Mouse (Mus musculus) heart, embryonic 14.5 days (tissue): Measurements from ENCODE around the gene Ddx19a. TPM values are rescaled to one million over a fixed set of nuclear protein-coding genes. Genes with fewer than 3 reads are reported as not detected.
"Not testable (repeated sequence)": the region's sequence is repeated elsewhere in the genome, so short reads cannot be mapped to it uniquely, and the experiment has no call there.

Source experiments
- ATAC-seq: fragments of 200-750 bp; cut with Nextera tagmentation; 2 replicates; pipeline ENCODE4 v1.8.0; 2017; ENCODE audit warnings: low read depth, moderate TSS enrichment; ENCODE audit not compliant: insufficient number of reproducible peaks, insufficient read depth, low FRiP score
- H3K27ac ChIP-seq, 2 experiments: fragments of 200-500 bp in 1 of 2; fragments of 300-500 bp in 1 of 2; sonication (generic) in 1 of 2; replicated peaks in 1 of 2; 2 replicates each; pipeline ENCODE4 v1.5.1; 2012 to 2014; ENCODE audit warnings: low read depth in 2 of 2, low read length in 2 of 2, control low read depth in 1 of 2, mild to moderate bottlenecking in 1 of 2, mixed read lengths in 1 of 2; ENCODE audit not compliant: control insufficient read depth in 1 of 2, insufficient read depth in 1 of 2
- H3K27me3 ChIP-seq: fragments of 300-500 bp; sonication (generic); 2 replicates; pipeline ENCODE4 v1.6.1; 2014; ENCODE audit warnings: mild to moderate bottlenecking, low read length, control low read depth; ENCODE audit not compliant: control insufficient read depth, insufficient read depth
- H3K36me3 ChIP-seq: fragments of 300-500 bp; sonication (generic); 2 replicates; pipeline ENCODE4 v1.6.1; 2014; ENCODE audit warnings: mild to moderate bottlenecking, control low read depth, low read length, mixed read lengths; ENCODE audit not compliant: control insufficient read depth, insufficient read depth
- H3K4me1 ChIP-seq, 2 experiments: fragments of 200-500 bp in 1 of 2; fragments of 300-500 bp in 1 of 2; sonication (generic) in 1 of 2; 2 replicates each; pipeline ENCODE4 v1.6.1; 2012 to 2014; ENCODE audit warnings: low read length in 2 of 2, control low read depth in 1 of 2, mixed read lengths in 1 of 2; ENCODE audit not compliant: control insufficient read depth in 2 of 2, insufficient read depth in 2 of 2
- H3K4me2 ChIP-seq: fragments of 300-500 bp; sonication (generic); 2 replicates; pipeline ENCODE4 v1.6.1; 2014; ENCODE audit warnings: mild to moderate bottlenecking, low read length
- H3K4me3 ChIP-seq, 2 experiments: fragments of 200-500 bp in 1 of 2; fragments of 300-500 bp in 1 of 2; sonication (generic) in 1 of 2; 2 replicates each; pipeline ENCODE4 v1.5.1; 2012 to 2014; ENCODE audit warnings: low read length in 2 of 2, mild to moderate bottlenecking in 2 of 2, control low read depth in 1 of 2, low read depth in 1 of 2, moderate library complexity in 1 of 2; ENCODE audit not compliant: control insufficient read depth in 1 of 2, insufficient read depth in 1 of 2
- H3K9ac ChIP-seq: fragments of 300-500 bp; sonication (generic); 2 replicates; pipeline ENCODE4 v1.6.1; 2014; ENCODE audit warnings: mild to moderate bottlenecking, low read length
- H3K9me3 ChIP-seq: fragments of 300-500 bp; sonication (generic); 2 replicates; pipeline ENCODE4 v1.6.1; 2016; ENCODE audit warnings: low read length, control low read depth; ENCODE audit not compliant: control insufficient read depth
- WGBS: fragments of 180-500 bp; shearing (Covaris S2); extraction: QIAGEN DNeasy Blood & Tissue Kit; methylation state at CpG from one replicate; pipeline ENCODE4 v1.1.7; 2014; 5-methylcytosine and 5-hydroxymethylcytosine counted together
- polyA plus RNA-seq: library from polyadenylated mRNA; unstranded; fragments of >200 nt; fragmentation: Nextera tagmentation; extraction: Ambion mirVana; gene quantifications from 2 replicates; pipeline ENCODE4 v1.2.1, GENCODE M21; 2014

Gene Ddx19a
- polyA plus RNA-seq, 1 experiment from 2014 or later = 13.8 TPM

- Histone ChIP-seq H3K36me3 (peaks cover 4% of the 10 kb centered on the region; the same call in 1 of the 2 replicates), H3K4me1 (peaks cover 3 to 16% of the 10 kb centered on the region in 2 experiments), H3K9ac (no peak within 1 kb of the TSS), H3K27ac (no peak within 1 kb of the TSS), H3K9me3 (no peaks in the 10 kb centered on the region), H3K27me3 (no peaks in the 10 kb centered on the region), H3K4me2 (no peak within 1 kb of the TSS), H3K4me3 (no peak within 1 kb of the TSS)
- no peak for ATAC-seq
- 95% methylated on average over 19 of the region's 19 CpGs for WGBS
These were observed 34.0 kb upstream of the Ddx19a start, which contains the start of gene Ddx19b for GRCm38 (mm10) chr8:111031572-111031971. TSS of gene Ddx19b (minus strand) at chr8:111031751.

DNA sequence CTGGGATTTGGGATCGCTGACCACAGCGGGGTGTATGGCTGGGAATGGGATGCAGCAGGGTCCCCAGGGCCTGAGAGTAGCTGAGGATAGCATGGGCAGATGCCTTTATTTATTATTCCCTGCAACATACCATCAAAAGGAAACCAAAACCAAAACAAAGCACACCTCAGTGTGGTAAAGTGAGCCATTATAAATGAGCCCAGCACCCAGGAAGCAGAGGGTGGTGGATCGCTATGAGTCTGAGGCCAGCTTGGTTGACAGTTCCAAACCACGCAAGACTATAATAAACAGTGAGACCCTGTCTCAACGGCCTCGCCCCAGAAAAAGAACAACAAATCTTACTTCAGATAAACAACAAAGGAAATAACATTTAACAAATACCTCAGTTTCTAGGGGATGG lies 32.4 kb upstream of the Ddx19a start:
- H3K4me3 ChIP-seq = no peak overlapping the region
- no peak overlapping the region for H3K4me2 ChIP-seq
- no peak overlapping the region for H3K27ac ChIP-seq
- no peak overlapping the region for H3K9ac ChIP-seq
- peaks cover 3 to 12% of the 10 kb centered on the region in 2 experiments for H3K4me1 ChIP-seq
- no peaks in the 10 kb centered on the region for H3K27me3 ChIP-seq
- no peaks in the 10 kb centered on the region for H3K36me3 ChIP-seq
- ATAC-seq = no peak
- WGBS = 76% methylated on average over 6 of the region's 6 CpGs
- no peaks in the 10 kb centered on the region for H3K9me3 ChIP-seq

DNA sequence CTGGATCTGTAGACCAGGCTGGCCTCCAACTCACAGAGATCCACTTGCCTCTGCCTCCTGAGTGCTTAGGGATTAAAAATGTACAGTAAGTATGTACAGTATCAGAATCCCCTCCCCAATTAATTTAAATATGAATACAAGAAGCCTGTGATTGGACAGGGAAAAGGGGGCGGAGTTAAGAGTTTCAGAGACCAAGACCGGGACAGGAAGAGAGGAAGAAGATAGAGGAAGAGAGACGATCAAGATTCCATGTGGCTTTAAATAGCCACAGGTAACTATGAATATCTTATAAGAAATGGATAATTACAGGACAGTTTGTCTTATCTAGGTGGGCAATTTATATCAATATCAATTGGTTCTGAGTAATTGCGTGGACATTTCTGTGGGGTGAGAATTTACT lies 32.0 kb upstream of the Ddx19a start:
- Histone ChIP-seq H3K4me3 (no peak overlapping the region), H3K4me2 (no peak overlapping the region), H3K9me3 (no peaks in the 10 kb centered on the region), H3K9ac (no peak overlapping the region), H3K27ac (no peak overlapping the region), H3K4me1 (peaks cover 3 to 8% of the 10 kb centered on the region in 2 experiments; a peak in 3 of 4 replicates), H3K27me3 (no peaks in the 10 kb centered on the region), H3K36me3 (no peaks in the 10 kb centered on the region)
- no peak for ATAC-seq
- WGBS = 37% methylated on average over 4 of the region's 4 CpGs

GRCm38 (mm10) chr8:111027391-111027937 lies 29.9 kb upstream of the Ddx19a start:
- peak; percentile 84 for ATAC-seq
- Histone ChIP-seq H3K9ac (peak overlapping the region; percentile 90), H3K27me3 (no peaks in the 10 kb centered on the region), H3K4me3 (peak overlapping the region; percentile 82 to 94), H3K36me3 (no peaks in the 10 kb centered on the region), H3K4me2 (peak overlapping the region; percentile 93), H3K27ac (peak overlapping the region; percentile 69 to 71), H3K9me3 (no peaks in the 10 kb centered on the region), H3K4me1 (0 out of 4 replicates have a peak, but pooled peaks cover 0 to 5% of the 10 kb centered on the region in 2 experiments)
- under 1% methylated on average over 31 of the region's 31 CpGs for WGBS

DNA sequence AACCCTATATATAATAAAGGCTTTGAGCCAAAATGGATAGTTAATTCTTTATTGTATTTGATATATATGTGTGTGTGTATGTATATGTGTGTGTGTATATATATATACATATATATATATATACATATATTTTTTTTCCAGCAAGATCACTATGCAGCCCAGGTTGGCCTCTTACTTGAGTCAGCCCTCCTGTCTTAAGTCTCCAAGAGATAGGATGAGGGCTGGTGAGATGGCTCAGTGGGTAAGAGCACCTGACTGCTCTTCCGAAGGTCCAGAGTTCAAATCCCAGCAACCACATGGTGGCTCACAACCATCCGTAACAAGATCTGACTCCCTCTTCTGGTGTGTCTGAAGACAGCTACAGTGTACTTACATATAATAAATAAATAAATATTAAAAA lies 29.0 kb upstream of the Ddx19a start:
- not testable (repeated sequence) for H3K4me1 ChIP-seq, H3K4me2 ChIP-seq, H3K9ac ChIP-seq, H3K27me3 ChIP-seq, H3K36me3 ChIP-seq, H3K27ac ChIP-seq, ATAC-seq, H3K9me3 ChIP-seq, H3K4me3 ChIP-seq
- 100% methylated on average over 1 of the region's 2 CpGs for WGBS

DNA sequence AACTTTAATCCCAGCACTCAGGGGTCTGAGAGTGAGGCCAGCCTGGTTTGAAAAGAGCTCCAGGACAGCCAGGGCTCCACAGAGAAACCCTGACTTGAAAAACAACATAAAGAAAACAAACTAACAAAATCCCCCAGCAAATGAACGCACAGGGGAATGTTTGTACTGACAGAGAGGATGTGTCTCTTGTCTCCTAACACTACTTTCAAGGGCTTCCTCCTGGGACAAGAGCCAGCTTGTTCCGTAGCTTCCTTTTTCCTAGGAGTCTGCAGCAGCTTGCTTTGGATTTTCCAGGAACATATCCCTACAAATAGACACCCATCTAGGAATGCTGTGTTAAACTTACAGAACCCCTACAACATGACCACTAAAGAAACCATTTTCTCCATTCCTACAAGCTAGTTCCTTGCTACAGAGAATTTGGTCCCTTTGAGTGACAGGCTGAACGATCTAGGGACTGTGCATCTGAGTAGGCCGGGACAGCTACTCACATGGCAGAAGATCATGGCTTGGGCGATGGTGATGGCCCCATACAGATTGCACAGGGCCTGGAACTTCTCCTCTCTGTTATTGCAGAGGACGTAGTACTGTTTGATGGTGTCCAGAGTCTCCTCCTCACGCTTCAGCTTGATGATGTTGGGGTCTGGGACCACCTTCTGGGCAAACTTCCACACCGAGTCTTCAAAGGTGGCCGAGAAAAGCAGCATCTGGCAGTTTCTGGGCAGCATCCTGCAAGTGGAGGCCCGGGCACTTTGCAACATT lies 12.8 kb upstream of the Ddx19a start:
- peaks cover 59% of the 10 kb centered on the region for H3K36me3 ChIP-seq
- H3K27me3 ChIP-seq, ATAC-seq, H3K27ac ChIP-seq, H3K4me3 ChIP-seq, H3K9me3 ChIP-seq, H3K4me1 ChIP-seq, H3K4me2 ChIP-seq, H3K9ac ChIP-seq: not testable (repeated sequence)
- 86% methylated on average over 8 of the region's 10 CpGs for WGBS

DNA sequence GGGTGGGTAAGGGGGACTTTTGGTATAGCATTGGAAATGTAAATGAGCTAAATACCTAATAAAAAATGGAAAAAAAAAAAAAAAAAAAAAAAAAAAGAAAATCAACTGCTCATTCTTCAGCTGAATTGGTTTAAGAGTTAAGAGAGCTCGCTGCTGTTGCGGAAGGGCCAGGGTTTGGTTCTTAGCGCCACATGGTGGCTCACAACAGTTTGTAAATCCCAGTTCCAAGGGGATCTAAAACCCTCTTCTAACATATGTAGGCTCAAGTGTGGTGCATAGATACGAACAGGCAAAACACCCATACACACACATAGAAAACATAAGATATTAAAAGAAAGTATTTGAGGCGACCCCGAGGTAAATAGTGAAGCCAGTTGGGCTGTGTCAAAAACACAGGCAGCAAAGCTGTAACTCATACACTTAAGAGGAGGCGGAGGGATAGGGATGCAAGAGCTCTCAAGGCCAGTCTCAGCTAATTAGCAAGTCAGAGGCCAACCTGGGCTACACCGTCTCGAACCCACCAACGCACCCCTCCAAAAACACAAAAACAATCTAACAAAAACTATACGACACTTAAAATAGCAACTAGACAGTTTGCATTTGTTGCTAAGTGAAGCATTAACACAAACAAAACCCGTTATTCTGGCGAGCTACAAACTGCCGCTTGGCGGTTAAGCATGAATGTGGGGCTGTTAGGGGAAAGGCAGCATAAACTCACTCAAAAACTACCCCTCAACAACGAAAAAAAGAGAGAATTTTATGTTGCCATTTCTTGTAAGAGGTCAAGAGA lies 764 bp downstream of the Ddx19a start:
- Histone ChIP-seq H3K9ac (peak overlapping the region; percentile 88), H3K27ac (peak overlapping the region; percentile 80 to 88; a peak in 3 of 4 replicates), H3K36me3 (peaks cover 25% of the 10 kb centered on the region), H3K4me3 (peak overlapping the region; percentile 83 to 87), H3K27me3 (no peaks in the 10 kb centered on the region), H3K9me3 (no peaks in the 10 kb centered on the region), H3K4me1 (peaks cover 0 to 12% of the 10 kb centered on the region in 2 experiments; a peak in 2 of 4 replicates), H3K4me2 (peak overlapping the region; percentile 78)
- no peak for ATAC-seq
- WGBS = 33% methylated on average over 16 of the region's 16 CpGs
